ENCODE assay signal across 30 mouse cellular contexts in the genomic region with DNA sequence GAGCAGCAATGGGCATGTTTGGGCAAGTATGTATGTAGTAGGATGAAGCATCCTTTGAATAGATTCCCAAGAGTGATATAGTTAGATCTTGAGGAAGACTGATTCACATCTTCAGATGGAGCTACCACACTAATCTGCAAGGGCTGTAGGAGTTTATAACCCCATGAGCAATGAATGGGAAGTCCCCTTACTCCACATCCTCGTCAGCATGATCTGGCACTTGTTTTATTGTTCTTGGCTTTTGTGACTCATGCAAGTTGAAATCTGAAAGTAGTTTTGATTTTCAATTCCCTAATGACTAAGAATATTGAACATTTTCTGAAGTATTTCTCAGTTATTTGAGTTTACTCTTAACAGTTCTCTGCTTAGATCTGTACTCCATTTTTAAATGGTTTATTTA.
A peak's percentile ranks its signal among the peaks of the same experiment; 100 is the strongest.
DNase-seq lines count a peak whose midpoint lies in the region; ATAC-seq lines count a peak whose summit lies in the region.
"Had no signal": no experiment of that assay in that cellular context is flagged by ENCODE, and none has a peak within 500 bp of the region (broad histone marks: within the 10 kb centered on the region; RNA-seq: fewer than 3 reads in every experiment).

No protein-coding gene starts in this region.

- WGBS in heart, embryonic 12.5 days = 61% methylated on average over 1 of the region's 1 CpGs

- DNase-seq in 3T3-L1 (ENCODE audit: low read depth, low spot score) (peak; percentile 60), A20 (ENCODE audit: low read depth, low spot score) (peak; percentile 7), NIH3T3 (ENCODE audit: low read depth) (peak; percentile 11)
- DNase-seq: adrenal gland, postnatal 10 days; adrenal gland, postnatal 36 days; B cell, adult 2 months; cerebellum, adult 11 months; cerebellum, adult 2 months; cerebellum, adult 9-11 months; cerebellum, postnatal 25 days; embryo, embryonic 11 days; forebrain, postnatal 0 days; gastrocnemius, adult 2 months; gastrocnemius, postnatal 14 days; heart, adult 18-20 months; heart, postnatal 14 days; heart, postnatal 4 days; kidney, adult 11 months; kidney, adult 8-10 months had no signal

- H3K4me3 ChIP-seq in heart, embryonic 12.5 days = no peak overlapping the region
- H3K4me3 ChIP-seq: embryonic facial prominence, embryonic 10.5 days; embryonic facial prominence, embryonic 13.5 days; gastrocnemius, adult 2 months; heart, embryonic 13.5 days; hindbrain, embryonic 12.5 days; hindbrain, embryonic 15.5 days; intestine, embryonic 15.5 days had no signal

- no peaks in the 10 kb centered on the region for H3K9me3 ChIP-seq in heart, embryonic 12.5 days (replicated peaks)
- H3K9me3 ChIP-seq: embryonic facial prominence, embryonic 10.5 days; embryonic facial prominence, embryonic 13.5 days; heart, embryonic 13.5 days; hindbrain, embryonic 12.5 days; hindbrain, embryonic 15.5 days; intestine, embryonic 15.5 days had no signal

- no peak overlapping the region for H3K9ac ChIP-seq in heart, embryonic 12.5 days
- H3K9ac ChIP-seq: embryonic facial prominence, embryonic 13.5 days; forebrain, postnatal 0 days; heart, embryonic 13.5 days; hindbrain, embryonic 12.5 days; hindbrain, embryonic 15.5 days; intestine, embryonic 15.5 days had no signal

- ATAC-seq in cerebellum, adult (ENCODE audit: insufficient number of reproducible peaks, low FRiP score, low TSS enrichment) = no peak
- no peak for ATAC-seq in heart, embryonic 12.5 days (ENCODE audit: insufficient number of reproducible peaks, low FRiP score)
- ATAC-seq in granulocyte monocyte progenitor cell, adult 5-6 weeks (replicated peaks; ENCODE audit: poor library complexity, severe bottlenecking) = no peak
- ATAC-seq: forebrain, embryonic 14.5 days; forebrain, postnatal 0 days; intestine, embryonic 15.5 days; Patski had no signal

- no peak overlapping the region for H3K4me2 ChIP-seq in heart, embryonic 12.5 days
- H3K4me2 ChIP-seq: embryonic facial prominence, embryonic 13.5 days; heart, embryonic 13.5 days; hindbrain, embryonic 12.5 days; hindbrain, embryonic 15.5 days; intestine, embryonic 15.5 days had no signal

- no peaks in the 10 kb centered on the region for H3K36me3 ChIP-seq in heart, embryonic 12.5 days
- H3K36me3 ChIP-seq: embryonic facial prominence, embryonic 10.5 days; embryonic facial prominence, embryonic 13.5 days; heart, embryonic 13.5 days; hindbrain, embryonic 12.5 days; hindbrain, embryonic 15.5 days; intestine, embryonic 15.5 days had no signal

- H3K27ac ChIP-seq in heart, embryonic 12.5 days (ENCODE audit: poor library complexity, severe bottlenecking) = no peak overlapping the region
- H3K27ac ChIP-seq: embryonic facial prominence, embryonic 10.5 days; embryonic facial prominence, embryonic 13.5 days; gastrocnemius, adult 2 months; heart, embryonic 13.5 days; hindbrain, embryonic 12.5 days; hindbrain, embryonic 15.5 days; intestine, embryonic 15.5 days had no signal

- no peaks in the 10 kb centered on the region for H3K27me3 ChIP-seq in heart, embryonic 12.5 days (replicated peaks)
- H3K27me3 ChIP-seq: embryonic facial prominence, embryonic 13.5 days; heart, embryonic 13.5 days; hindbrain, embryonic 12.5 days; hindbrain, embryonic 15.5 days; intestine, embryonic 15.5 days had no signal

- H3K4me1 ChIP-seq in heart, embryonic 12.5 days (replicated peaks) = no peaks in the 10 kb centered on the region
- H3K4me1 ChIP-seq: embryonic facial prominence, embryonic 10.5 days; embryonic facial prominence, embryonic 13.5 days; heart, embryonic 13.5 days; hindbrain, embryonic 12.5 days; hindbrain, embryonic 15.5 days; intestine, embryonic 15.5 days had no signal

Comparison
In these comparisons a context has a peak if more than half of its experiments do, and no peak if none do; other contexts are left out.
1. DNase-seq: peak in every context shown above with its lines; median percentile 60 in 3T3-L1; 11 in NIH3T3; 7 in A20.